Mouse (Mus musculus) brain, embryonic 14.5 days (tissue): Measurements from ENCODE around the gene Naif1.

Experiments
- CTCF ChIP-seq: fragments of 200-500 bp; IDR thresholded peaks from 2 replicates; pipeline ENCODE4 v1.5.1; 2012; ENCODE audit warnings: inconsistent platforms, mild to moderate bottlenecking, moderate library complexity, borderline replicate concordance; ENCODE audit not compliant: insufficient read depth, insufficient read length; ENCODE audit errors: extremely low read depth
- POLR2A ChIP-seq: fragments of 200-500 bp; IDR thresholded peaks from 2 replicates; pipeline ENCODE4 v1.6.1; 2012; ENCODE audit warnings: mild to moderate bottlenecking, inconsistent platforms, borderline replicate concordance; ENCODE audit not compliant: poor library complexity, insufficient read depth, insufficient read length, severe bottlenecking; ENCODE audit errors: extremely low read depth

GRCm38 (mm10) chr2:32501754-32502324, 51.6 kb downstream of the Naif1 start:
- no peak for TF ChIP-seq CTCF
- TF ChIP-seq POLR2A = no peak
